Mouse (Mus musculus): Measurements from ENCODE around the gene Sec31b.
A peak's percentile ranks its signal among the peaks of the same experiment; 100 is the strongest.

The Sec31b gene

GRCm38 (mm10) chr19:44525551-44526205 is 20.0 kb downstream of the Sec31b start:
- DNase-seq: no peak

- peak; percentile 61 for DNase-seq
Measured at GRCm38 (mm10) chr19:44519152-44519551, 26.5 kb downstream of the Sec31b start.

DNA sequence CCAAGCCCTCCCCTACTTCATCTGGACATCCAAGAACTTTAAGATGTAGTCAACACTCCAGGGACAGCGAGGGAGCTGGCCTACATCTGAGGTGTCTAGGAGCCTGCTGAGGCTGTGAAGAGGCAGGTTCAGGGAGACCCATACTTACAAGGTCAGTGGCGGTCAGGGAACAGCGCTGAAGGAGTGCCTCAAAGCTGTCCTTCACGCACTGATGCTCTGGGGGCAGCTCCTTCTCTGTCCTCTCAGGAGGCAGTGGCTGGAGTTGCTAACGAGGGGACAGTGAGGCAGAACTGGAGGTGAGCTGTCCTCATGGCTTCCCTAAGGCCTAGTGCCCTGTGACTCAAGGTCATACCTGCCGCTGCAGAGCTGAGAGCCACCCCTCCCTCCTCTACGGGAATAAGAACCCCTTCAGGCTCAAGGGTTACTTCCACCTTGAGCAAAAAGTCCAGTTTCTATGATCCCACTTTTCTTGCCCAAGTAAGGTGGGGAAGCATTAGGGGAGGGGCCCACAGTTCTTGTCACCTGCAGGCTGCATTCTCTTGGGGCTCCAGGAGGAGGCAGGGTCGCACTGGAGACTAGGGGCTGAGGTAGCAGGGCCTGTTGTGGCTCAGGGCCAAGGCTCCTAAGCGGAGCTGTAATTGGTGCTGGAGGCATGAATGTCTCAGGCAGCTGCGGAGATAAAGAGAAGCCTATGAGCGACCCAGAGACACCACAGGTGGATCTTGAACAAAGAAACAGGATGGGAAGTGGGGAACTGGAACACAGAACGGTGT is 27.5 kb downstream of the Sec31b start:
- DNase-seq: peak; percentile 61

DNA sequence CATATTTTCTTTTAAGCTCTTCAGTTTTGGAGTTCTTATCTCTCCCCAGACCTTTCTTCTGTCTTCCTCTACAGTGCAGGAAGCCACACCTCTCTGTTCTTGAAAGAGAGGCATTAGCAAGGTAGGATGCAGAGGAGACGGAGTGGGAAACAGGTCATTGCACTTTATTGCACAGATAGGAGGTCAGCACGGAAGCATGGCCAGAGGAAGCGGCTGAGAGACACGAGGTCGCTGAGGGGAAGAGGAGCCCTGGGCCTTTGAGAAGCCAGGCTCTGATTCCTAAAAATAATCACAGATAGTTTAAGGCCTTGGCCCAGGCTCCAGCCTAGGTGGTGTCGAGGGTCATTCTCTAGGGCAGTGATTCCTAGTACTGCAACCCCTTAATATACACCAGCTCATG is 29.9 kb downstream of the Sec31b start:
- no peak for DNase-seq

- DNase-seq: peak; percentile 64
Measured at GRCm38 (mm10) chr19:44514521-44515451, 30.9 kb downstream of the Sec31b start.

DNA sequence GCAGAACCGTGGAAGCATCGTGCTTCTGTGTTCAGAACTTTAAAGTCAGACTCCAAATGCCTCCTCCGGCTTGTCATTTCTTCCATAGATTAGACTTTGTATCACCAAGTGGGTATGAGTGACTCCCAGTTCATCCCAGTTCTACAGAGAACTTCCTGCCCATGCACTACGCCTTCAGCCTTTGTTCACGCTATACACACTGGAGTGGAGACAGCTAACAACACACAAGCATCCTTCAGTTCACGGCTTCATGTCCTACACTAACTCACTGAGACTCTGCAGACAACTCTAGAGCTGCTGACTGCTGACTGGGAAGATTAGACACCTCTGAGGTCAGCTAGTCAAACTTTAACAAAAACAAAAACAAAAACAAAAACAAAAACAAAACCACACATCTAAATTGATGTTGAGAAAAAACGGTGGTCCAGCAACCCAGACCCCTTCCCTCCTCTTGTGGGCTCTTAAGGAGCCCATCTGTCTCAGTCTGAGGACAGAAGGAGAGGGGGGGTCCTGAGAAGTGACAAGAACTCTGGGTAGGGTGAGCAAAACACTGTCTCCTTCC is 31.7 kb downstream of the Sec31b start:
- DNase-seq: no peak

DNA sequence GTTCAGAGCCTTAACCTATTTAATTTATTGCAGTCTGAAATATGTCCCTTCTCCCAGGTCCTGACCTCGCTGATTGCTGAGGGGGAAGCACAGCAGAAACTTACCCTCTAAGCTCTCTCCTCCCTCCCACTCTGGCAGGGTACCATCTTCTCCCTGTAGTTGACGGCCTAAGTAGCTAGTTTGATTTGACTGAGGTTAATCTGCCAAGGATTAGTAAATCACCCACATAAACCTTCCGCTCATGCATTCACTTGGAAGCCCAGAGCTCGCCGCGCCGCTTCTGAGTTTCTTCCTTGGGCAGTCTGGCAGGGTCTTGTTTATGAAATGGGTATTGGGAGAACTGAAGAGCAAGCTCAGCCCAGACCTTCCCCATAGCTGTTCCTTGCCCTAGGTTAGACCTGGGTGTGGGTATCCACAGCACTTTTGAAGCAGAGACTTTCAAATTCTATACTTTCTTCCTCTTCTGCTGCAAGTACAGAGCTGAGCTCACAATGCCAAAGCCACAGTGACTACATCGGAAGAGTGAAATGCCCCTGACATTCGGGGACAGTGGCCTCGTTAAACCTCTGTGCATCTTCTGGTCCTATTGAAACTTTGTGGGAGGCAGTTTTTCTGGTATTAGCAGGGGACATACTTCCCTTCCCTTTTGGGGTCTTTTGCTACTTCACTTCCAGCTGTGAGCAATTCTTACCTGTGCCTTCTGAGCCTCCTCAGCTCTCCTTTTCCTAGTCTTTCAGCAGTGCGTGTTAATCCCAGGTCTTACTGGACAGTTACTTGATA is 32.4 kb downstream of the Sec31b start:
- peak; percentile 76 for DNase-seq

DNA sequence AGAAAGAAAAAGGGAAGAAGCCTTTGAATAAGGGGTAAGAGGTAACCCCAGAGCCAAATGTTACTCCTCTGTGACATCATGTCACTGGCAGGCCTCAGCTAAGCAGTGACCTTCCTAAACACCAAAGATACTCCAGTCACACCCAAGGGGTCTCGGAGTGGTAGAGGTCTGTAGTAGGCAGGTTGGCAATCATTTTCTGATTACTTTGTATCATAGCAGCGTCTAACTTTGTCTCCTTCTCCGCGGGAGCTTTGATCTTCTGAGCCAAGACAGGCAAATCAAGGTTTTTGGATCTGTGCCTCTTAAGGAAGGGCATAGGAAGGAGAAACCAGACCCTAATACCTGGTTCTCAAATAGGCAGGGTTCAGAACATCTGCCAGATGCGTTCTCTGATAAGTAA is 33.1 kb downstream of the Sec31b start:
- no peak for DNase-seq

- peak; percentile 74 for DNase-seq
Measured at GRCm38 (mm10) chr19:44511451-44512231, 34.0 kb downstream of the Sec31b start.

- DNase-seq: no peak
Measured at GRCm38 (mm10) chr19:44510534-44511175, 35.0 kb downstream of the Sec31b start.

DNA sequence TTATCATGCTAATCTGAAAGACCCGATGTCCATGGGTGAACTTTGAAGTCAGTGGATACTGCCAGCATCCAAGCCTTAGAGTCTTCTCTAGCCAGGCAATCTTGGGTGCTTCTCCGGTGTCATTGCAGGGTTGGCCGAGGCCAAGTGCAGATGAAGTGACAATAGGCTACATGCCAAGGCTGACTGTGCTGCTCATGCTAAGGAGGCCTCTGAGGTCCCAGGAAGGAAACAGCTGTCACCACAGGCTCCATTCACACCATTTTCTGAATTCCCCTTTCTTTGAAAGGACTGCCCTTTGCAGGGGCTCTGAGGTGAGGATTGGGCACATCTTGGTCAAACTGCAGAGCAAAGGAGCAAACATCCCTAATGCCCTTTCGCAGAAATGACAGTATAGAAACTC is 42.9 kb downstream of the Sec31b start:
- no peak for DNase-seq

- DNase-seq: no peak
Measured at GRCm38 (mm10) chr19:44501925-44502324, 43.7 kb downstream of the Sec31b start.

DNA sequence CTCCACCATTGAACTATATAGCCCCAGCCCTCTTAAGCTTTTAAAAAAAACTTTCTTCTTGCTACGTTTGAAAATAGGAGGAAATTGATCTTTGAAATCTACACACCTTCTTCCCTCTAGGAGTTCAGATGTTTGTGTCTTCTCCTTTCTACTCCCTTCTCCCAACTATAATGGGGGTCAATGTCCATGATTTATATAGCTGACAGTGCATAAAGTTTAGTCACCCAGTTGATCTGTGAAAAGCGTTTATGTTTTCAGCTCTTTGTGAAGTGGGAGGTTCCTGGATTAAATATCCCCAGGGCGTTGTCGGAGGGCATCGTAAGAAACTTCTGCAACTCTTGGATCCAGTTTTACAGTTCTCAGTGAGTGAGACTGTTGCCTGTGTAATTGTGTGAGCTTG is 45.4 kb downstream of the Sec31b start:
- no peak for DNase-seq

DNA sequence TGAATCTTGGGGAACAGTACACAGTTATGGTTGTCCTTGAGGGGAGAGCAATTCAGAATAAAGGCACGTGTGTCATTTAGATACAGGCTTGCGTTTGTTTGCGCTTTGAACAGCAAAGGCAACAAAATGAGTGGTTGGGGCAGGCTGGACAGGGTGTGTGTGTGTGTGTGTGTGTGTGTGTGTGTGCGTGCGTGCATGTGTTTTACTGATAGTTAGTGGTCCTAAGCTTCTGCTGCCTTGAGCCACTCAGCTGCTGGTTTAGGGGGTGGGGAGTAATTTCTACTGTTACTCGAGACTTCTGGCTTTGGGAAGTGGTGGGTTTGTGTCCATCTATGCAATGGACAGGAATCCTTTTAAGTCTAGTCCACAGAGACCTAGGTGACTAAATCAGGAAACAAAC is 46.7 kb downstream of the Sec31b start:
- no peak for DNase-seq

DNA sequence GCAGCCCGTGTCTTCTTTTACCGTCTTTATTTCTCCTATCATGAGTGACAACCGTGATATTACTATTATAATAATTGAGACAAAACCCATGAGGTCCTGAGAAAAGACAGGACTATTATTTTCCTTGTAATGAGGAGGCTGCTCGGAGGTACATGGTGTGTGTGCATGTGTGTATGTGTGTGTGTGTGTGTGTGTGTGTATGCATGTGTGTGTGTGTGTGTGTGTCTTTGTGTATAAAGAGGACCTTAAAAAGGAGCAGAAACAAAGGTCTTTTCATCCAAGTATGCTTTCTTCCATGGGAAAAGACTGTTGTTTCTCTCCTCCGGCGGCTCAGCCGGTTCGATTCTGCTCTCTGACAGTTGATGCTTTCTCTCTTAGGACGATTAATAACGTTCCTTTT is 48.7 kb downstream of the Sec31b start:
- no peak for DNase-seq

- no peak for DNase-seq
Measured at GRCm38 (mm10) chr19:44496511-44496910, 49.2 kb downstream of the Sec31b start.

GRCm38 (mm10) chr19:44493128-44493527 is 52.5 kb downstream of the Sec31b start, which contains the start of gene Wnt8b:
Gene Wnt8b, plus strand, starts transcription at chr19:44493472.
- no peak for DNase-seq

DNA sequence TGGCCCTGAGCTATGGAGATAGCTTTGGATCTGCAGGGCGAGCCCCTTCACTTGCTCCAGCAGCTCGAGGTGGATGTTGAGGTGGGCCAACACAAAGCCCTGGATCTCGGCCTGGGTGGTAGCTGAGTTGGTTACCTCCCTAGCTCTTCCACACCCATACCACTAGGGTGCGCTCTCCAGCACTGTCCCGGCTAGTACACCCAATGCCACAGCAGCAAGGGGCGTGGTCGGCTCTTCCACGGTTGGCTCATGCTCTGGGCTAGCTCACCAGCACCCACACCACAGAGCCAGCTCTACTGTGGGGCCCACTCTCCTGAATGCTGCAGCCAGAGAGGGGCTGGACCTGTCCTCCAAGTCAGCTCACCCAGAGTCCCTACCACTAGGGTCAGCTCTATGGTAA is 58.4 kb downstream of the Sec31b start:
- peak; percentile 74 for DNase-seq

- peak; percentile 43 for DNase-seq
Measured at GRCm38 (mm10) chr19:44476541-44476940, 69.1 kb downstream of the Sec31b start.

GRCm38 (mm10) chr19:44475268-44475667 is 70.4 kb downstream of the Sec31b start:
- DNase-seq: no peak

GRCm38 (mm10) chr19:44474158-44474557 is 71.5 kb downstream of the Sec31b start:
- peak; percentile 84 for DNase-seq
